Mouse (Mus musculus) embryonic stem cell, embryonic (primary cell): ENCODE results near the gene Cdk10.

Source experiments
- CTCF ChIA-PET, 4 experiments: fragments of 300-600 bp in 2 of 4; fragments of 350-600 bp in 2 of 4; sonication (Branson Sonifier 250); formaldehyde crosslinking; loops; one replicate each; lab custom pipeline; 2022; ENCODE audit warnings: inconsistent platforms in 2 of 4; lab: Charles Lee
- POLR2A ChIA-PET, 4 experiments: fragments of 300-600 bp in 2 of 4; fragments of 350-600 bp in 2 of 4; sonication (Branson Sonifier 250); formaldehyde crosslinking; loops; one replicate each; lab custom pipeline; 2022; ENCODE audit warnings: antibody characterized with exemption in 4 of 4, inconsistent platforms in 1 of 4; lab: Charles Lee

The Cdk10 gene

DNA sequence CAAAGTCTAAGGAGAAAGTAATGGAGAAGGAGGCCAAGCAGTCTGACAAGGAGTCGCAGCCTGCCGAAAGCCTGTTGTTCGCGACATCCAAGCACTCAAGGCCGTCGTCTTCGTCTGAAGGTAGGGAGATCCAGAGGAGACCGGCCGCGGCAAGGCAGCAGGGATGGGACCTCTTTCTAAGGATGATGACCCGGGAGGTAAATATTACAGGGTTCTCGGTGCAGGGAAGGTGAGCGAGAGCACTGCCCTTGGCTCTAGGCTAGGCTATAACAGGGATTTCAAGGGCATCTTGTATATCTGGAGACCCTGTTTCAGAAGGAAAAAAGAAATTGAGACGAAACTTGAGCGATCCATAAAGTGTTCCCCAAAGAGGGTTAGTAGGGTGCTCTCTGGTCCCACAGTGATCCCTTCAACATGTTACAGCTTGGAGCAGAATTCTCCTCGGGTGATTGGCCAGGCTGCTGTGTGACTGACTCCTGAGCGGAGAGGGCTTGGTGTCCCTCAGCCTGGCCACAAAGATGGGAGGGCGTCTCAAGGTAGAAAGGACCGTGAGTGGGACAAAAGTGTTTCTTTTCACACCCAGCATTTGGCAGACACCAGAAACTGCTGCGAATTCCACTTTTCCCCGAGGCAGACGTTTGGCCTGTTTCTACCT lies 11.4 kb upstream of the Cdk10 start:
- ChIA-PET CTCF (interaction anchor here (0.7 to 2.8 kb wide), 44 partner anchors 8 to 931 kb away, joined by 3 to 40 read pairs (median 4); partner anchors contain the start of genes Spata2l (in 3 of the 4), Mc1r (in 1 of the 4), Spire2 (in 1 of the 4) and Zfpm1 (in 1 of the 4)), POLR2A (interaction anchor here (0.5 to 3.1 kb wide), 104 partner anchors 8 to 770 kb away, joined by 3 to 48 read pairs (median 4); partner anchors contain the start of genes Cdk10 (in 3 of the 4), Spata2l (in 3 of the 4), Dpep1 (in 2 of the 4) and Tcf25 (in 2 of the 4))

- POLR2A ChIA-PET = interaction anchor here in 1 of 4 experiments (1.0 kb wide), 2 partner anchors 9 to 107 kb away, joined by 3 to 4 read pairs; partner anchors contain the start of gene Cdk10
- CTCF ChIA-PET = no interaction called here
Measured at GRCm38 (mm10) chr8:123215430-123215829, 9.2 kb upstream of the Cdk10 start.

- ChIA-PET CTCF (interaction anchor here in 3 of 4 experiments (0.5 to 1.3 kb wide), 8 partner anchors 8 to 769 kb away, joined by 3 to 9 read pairs (median 4); partner anchors contain the start of genes Chmp1a (in 1 of the 3) and Spata33 (in 1 of the 3)), POLR2A (interaction anchor here (0.5 to 2.5 kb wide), 11 partner anchors 9 to 407 kb away, joined by 3 to 16 read pairs (median 3); partner anchors contain the start of genes Spata2l (in 2 of the 4), Chmp1a (in 1 of the 4), Spata33 (in 1 of the 4) and Zfp276 (in 1 of the 4))
Measured at GRCm38 (mm10) chr8:123220917-123221316, 3.7 kb upstream of the Cdk10 start.

- ChIA-PET CTCF (no interaction called here), POLR2A (interaction anchor here in 1 of 4 experiments (1.3 kb wide), 2 partner anchors 12 to 16 kb away, joined by 3 to 5 read pairs; partner anchors contain the start of genes Chmp1a and Spata33)
Measured at GRCm38 (mm10) chr8:123228416-123228815, 3.8 kb downstream of the Cdk10 start.

GRCm38 (mm10) chr8:123230326-123230725 lies 5.7 kb downstream of the Cdk10 start:
- CTCF ChIA-PET = interaction anchor here in 1 of 4 experiments (1.5 kb wide), 1 partner anchor 18 kb away, joined by 4 read pairs; the partner anchor contains the start of genes Chmp1a and Spata33
- POLR2A ChIA-PET = interaction anchor here in 2 of 4 experiments (1.1 to 1.6 kb wide), 2 partner anchors 9 to 124 kb away, joined by 3 to 6 read pairs; no protein-coding TSS in a partner anchor

- CTCF ChIA-PET = interaction anchor here in 3 of 4 experiments (0.5 to 3.5 kb wide), 13 partner anchors 8 to 297 kb away, joined by 3 to 19 read pairs (median 4); partner anchors contain the start of genes Chmp1a (in 3 of the 3) and Spata33 (in 3 of the 3)
- POLR2A ChIA-PET = interaction anchor here in 3 of 4 experiments (0.5 to 9.1 kb wide), 12 partner anchors 12 to 124 kb away, joined by 3 to 53 read pairs (median 5); partner anchors contain the start of genes Chmp1a (in 2 of the 3), Spata33 (in 2 of the 3), Vps9d1 (in 1 of the 3) and Zfp276 (in 1 of the 3)
Measured at GRCm38 (mm10) chr8:123231742-123232141, 7.1 kb downstream of the Cdk10 start.

DNA sequence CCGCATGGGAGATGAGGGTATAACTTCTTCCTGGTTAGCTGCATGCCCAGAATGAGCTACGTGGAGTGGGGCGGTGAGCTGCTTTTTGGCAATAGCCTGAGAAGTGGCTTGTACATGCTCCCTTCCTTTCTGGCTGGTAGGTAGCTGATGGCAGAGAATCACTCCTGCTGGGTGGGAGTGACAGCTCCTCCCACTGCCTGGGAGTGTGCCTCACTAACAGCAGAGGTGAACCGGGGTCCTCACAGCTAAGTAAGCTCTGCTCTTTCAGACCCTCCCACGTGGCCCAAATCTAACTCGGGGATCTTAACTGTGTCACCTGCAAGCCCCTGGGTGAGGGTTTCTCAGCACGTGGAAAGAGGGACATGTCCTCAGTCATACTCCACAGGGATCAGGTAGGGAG lies 7.9 kb downstream of the Cdk10 start:
- CTCF ChIA-PET = interaction anchor here (0.8 to 3.5 kb wide), 14 partner anchors 8 to 210 kb away, joined by 3 to 19 read pairs (median 5); partner anchors contain the start of genes Chmp1a (in 2 of the 4) and Spata33 (in 2 of the 4)
- POLR2A ChIA-PET = interaction anchor here in 3 of 4 experiments (0.5 to 9.1 kb wide), 18 partner anchors 8 to 646 kb away, joined by 3 to 53 read pairs (median 8); partner anchors contain the start of genes Cdk10 (in 2 of the 3), Chmp1a (in 2 of the 3), Spata33 (in 2 of the 3) and Vps9d1 (in 1 of the 3)

DNA sequence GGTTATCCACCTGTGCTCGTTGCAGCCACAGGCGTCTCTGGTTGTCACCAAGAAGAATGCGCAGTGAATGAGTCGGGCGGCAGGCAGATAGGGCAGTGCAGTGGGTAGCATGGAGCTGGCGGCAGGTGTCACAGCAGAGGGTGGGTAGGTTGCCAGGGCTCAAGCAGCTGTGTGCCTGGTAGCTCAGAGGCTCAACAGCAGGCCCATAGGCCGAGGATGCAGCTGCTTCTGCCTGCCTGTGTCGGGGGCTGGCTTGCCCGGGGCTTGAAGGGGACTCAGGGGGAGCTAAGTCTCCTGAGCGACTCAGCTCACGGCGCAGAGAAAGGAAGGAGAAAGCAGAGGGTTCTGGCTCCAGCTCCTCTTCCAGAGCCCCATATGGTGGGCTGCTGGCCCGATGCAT lies 8.7 kb downstream of the Cdk10 start:
- ChIA-PET CTCF (interaction anchor here in 3 of 4 experiments (0.6 to 3.5 kb wide), 15 partner anchors 9 to 411 kb away, joined by 3 to 19 read pairs (median 5); partner anchors contain the start of genes Chmp1a (in 1 of the 3), Mc1r (in 1 of the 3) and Spata33 (in 1 of the 3)), POLR2A (interaction anchor here (0.5 to 9.1 kb wide), 30 partner anchors 9 to 598 kb away, joined by 3 to 53 read pairs (median 5); partner anchors contain the start of genes Vps9d1 (in 3 of the 4), Zfp276 (in 3 of the 4), Cdk10 (in 2 of the 4) and Chmp1a (in 2 of the 4))

- POLR2A ChIA-PET = interaction anchor here (0.5 to 9.1 kb wide), 36 partner anchors 8 to 598 kb away, joined by 3 to 53 read pairs (median 4); partner anchors contain the start of genes Vps9d1 (in 3 of the 4), Zfp276 (in 3 of the 4), Cdk10 (in 2 of the 4) and Chmp1a (in 2 of the 4)
- CTCF ChIA-PET = interaction anchor here in 3 of 4 experiments (0.6 to 3.5 kb wide), 10 partner anchors 12 to 410 kb away, joined by 3 to 19 read pairs (median 6); partner anchors contain the start of genes Chmp1a (in 1 of the 3) and Spata33 (in 1 of the 3)
Measured at GRCm38 (mm10) chr8:123233760-123234159, 9.1 kb downstream of the Cdk10 start.

- ChIA-PET POLR2A (interaction anchor here (0.5 to 9.1 kb wide), 35 partner anchors 9 to 711 kb away, joined by 3 to 53 read pairs (median 5); partner anchors contain the start of genes Vps9d1 (in 3 of the 4), Zfp276 (in 3 of the 4), Cdk10 (in 2 of the 4) and Chmp1a (in 2 of the 4)), CTCF (interaction anchor here in 3 of 4 experiments (0.5 to 3.5 kb wide), 8 partner anchors 11 to 172 kb away, joined by 3 to 19 read pairs (median 6); partner anchors contain the start of genes Chmp1a (in 2 of the 3), Spata33 (in 2 of the 3) and Mc1r (in 1 of the 3))
Measured at GRCm38 (mm10) chr8:123234918-123235519, 10.4 kb downstream of the Cdk10 start.

DNA sequence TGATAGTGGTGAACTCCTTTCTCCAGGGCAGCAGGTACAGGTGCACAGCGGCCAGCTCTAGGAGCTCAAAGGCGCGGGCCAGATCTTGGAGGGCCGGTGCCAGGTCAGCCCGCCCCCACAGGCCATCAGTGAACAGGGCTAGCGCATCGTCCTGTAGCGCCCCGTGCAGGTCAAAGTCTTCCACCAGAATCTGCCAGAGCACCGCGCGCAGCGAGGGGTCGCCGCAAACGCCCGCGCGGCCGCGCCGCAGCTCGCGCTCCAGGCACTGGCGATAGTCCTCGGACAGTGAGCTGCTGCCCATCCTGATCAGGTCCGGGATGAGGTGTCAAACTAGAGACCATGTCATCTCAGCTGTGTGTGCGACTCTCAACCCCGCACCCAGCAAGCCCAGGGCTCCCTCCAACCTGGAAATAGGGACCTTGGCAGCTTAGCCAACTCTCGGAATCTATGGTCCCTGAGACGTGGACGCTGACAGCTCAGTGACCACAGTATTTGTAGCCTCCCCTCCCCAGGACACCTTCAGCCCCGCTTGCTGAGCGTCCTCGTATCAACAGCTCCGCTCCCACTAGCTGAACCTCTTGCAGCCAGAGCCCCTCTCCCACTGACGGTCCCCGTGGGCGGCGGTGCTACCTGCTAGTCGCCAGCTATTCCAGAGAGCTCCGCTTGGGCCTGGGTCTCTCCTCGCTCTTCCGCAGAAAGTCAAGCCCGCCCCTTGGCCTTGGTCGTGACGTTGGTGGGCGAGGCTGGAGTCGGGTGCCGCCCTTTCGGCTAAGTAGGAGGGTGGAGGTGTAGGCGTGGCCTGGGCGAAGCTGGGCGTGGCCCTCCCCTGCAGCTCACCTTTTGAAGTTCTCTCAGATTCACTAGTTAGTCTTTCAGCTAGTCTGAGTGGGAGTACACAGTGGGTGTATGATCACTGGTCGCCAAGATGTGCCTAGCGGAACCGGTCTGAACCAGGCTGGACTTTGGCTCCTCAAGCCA lies 11.2 kb downstream of the Cdk10 start, which contains the start of gene Spata2l:
TSS of gene Spata2l (minus strand) at position 714 of the 978 bp plus-strand sequence.
- ChIA-PET CTCF (interaction anchor here (0.5 to 2.0 kb wide), 24 partner anchors 9 to 1624 kb away, joined by 3 to 9 read pairs (median 4); partner anchors contain the start of genes Chmp1a (in 3 of the 4), Spata33 (in 3 of the 4), Mc1r (in 2 of the 4) and Cdk10 (in 1 of the 4)), POLR2A (interaction anchor here (0.5 to 9.1 kb wide), 55 partner anchors 9 to 932 kb away, joined by 3 to 53 read pairs (median 4); partner anchors contain the start of genes Vps9d1 (in 4 of the 4), Zfp276 (in 4 of the 4), Chmp1a (in 3 of the 4) and Spata33 (in 3 of the 4))

- CTCF ChIA-PET = interaction anchor here in 3 of 4 experiments (0.5 to 0.7 kb wide), 6 partner anchors 7 to 902 kb away, joined by 3 to 9 read pairs (median 5); no protein-coding TSS in a partner anchor
- POLR2A ChIA-PET = interaction anchor here in 2 of 4 experiments (1.0 to 9.1 kb wide), 8 partner anchors 11 to 134 kb away, joined by 3 to 46 read pairs (median 3); partner anchors contain the start of genes Vps9d1 (in 2 of the 2), Zfp276 (in 2 of the 2), Chmp1a (in 1 of the 2) and Spata33 (in 1 of the 2)
Measured at GRCm38 (mm10) chr8:123239398-123239797, 14.8 kb downstream of the Cdk10 start.

- CTCF ChIA-PET = no interaction called here
- POLR2A ChIA-PET = interaction anchor here in 2 of 4 experiments (0.8 to 4.7 kb wide), 3 partner anchors 12 to 139 kb away, joined by 3 to 26 read pairs (median 3); partner anchors contain the start of genes Vps9d1 (in 1 of the 2) and Zfp276 (in 1 of the 2)
Measured at GRCm38 (mm10) chr8:123242107-123242923, 17.7 kb downstream of the Cdk10 start.

DNA sequence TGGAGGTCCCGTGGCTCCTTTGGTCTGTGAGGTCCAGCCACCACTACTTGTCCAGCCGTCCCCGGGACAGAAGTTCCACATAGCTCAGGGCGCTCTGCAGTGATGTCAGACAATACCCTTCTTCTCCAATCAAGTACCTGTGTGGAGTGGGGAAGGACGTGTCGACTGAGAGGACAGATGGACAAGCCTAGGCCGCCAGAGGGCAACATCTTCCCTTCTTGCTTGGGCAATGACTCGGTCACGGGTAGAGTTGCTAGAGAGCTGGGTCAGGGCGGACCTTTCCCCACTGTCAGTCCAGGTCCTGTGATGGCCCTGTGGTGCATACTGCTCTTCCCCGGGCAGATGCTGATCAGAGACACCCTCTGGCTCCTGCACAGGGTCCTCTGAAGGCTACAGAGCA lies 18.4 kb downstream of the Cdk10 start:
- POLR2A ChIA-PET = interaction anchor here in 2 of 4 experiments (0.6 to 6.7 kb wide), 5 partner anchors 9 to 213 kb away, joined by 3 to 53 read pairs (median 4); partner anchors contain the start of genes Spata2l (in 1 of the 2), Vps9d1 (in 1 of the 2) and Zfp276 (in 1 of the 2)
- CTCF ChIA-PET = interaction anchor here in 2 of 4 experiments (0.6 to 1.1 kb wide), 4 partner anchors 9 to 143 kb away, joined by 3 to 4 read pairs (median 4); no protein-coding TSS in a partner anchor
